Mouse (Mus musculus) small intestine, adult 2 months (tissue): ENCODE results near the gene Tmem43.

Experiments
- CTCF ChIP-seq: fragments of 200-500 bp; IDR thresholded peaks from 2 replicates; pipeline ENCODE4 v1.5.1; 2012; ENCODE audit warnings: low read depth, mild to moderate bottlenecking, control low read depth, inconsistent platforms, low read length, moderate library complexity, mixed read lengths; ENCODE audit not compliant: insufficient replicate concordance, insufficient read length; ENCODE audit errors: extremely low read depth
- POLR2A ChIP-seq: fragments of 200-500 bp; IDR thresholded peaks from 2 replicates; pipeline ENCODE4 v1.6.1; 2012; ENCODE audit warnings: low read depth, mild to moderate bottlenecking, control low read depth, inconsistent platforms, low read length, moderate library complexity

- TF ChIP-seq POLR2A (no peak), CTCF (no peak)
These were observed 52.0 kb downstream of the Tmem43 start for GRCm38 (mm10) chr6:91525544-91525943.
